Mouse (Mus musculus) erythroid progenitor cell, adult 5-6 weeks (primary cell): ENCODE measurements around the gene Pole3. TPM values are rescaled to one million over a fixed set of nuclear protein-coding genes. Genes with fewer than 3 reads are reported as not detected.

Experiments
- ATAC-seq: replicated peaks from 2 replicates; pipeline ENCODE4 v1.8.0; 2016; ENCODE audit warnings: moderate number of reproducible peaks, mild to moderate bottlenecking, moderate TSS enrichment, inconsistent platforms; ENCODE audit not compliant: poor library complexity, low FRiP score, severe bottlenecking
- total RNA-seq, 2 experiments: library from RNA; stranded (forward) in 1 of 2; stranded (reverse) in 1 of 2; fragments of 150-400 nt in 1 of 2; fragments of 186-747, 209-891 nt in 1 of 2; gene quantifications; 2 replicates each; pipeline versions ENCODE4 v1.2.3 to v1.2.4; 2015 to 2017; ENCODE audit warnings: low replicate concordance in 2 of 2

Gene Pole3
- 45.4 and 74.2 TPM in 2 replicates for total RNA-seq (2015; ENCODE audit: low replicate concordance)
- total RNA-seq (2017; ENCODE audit: low replicate concordance), result 51.3 and 53.0 TPM in 2 replicates

DNA sequence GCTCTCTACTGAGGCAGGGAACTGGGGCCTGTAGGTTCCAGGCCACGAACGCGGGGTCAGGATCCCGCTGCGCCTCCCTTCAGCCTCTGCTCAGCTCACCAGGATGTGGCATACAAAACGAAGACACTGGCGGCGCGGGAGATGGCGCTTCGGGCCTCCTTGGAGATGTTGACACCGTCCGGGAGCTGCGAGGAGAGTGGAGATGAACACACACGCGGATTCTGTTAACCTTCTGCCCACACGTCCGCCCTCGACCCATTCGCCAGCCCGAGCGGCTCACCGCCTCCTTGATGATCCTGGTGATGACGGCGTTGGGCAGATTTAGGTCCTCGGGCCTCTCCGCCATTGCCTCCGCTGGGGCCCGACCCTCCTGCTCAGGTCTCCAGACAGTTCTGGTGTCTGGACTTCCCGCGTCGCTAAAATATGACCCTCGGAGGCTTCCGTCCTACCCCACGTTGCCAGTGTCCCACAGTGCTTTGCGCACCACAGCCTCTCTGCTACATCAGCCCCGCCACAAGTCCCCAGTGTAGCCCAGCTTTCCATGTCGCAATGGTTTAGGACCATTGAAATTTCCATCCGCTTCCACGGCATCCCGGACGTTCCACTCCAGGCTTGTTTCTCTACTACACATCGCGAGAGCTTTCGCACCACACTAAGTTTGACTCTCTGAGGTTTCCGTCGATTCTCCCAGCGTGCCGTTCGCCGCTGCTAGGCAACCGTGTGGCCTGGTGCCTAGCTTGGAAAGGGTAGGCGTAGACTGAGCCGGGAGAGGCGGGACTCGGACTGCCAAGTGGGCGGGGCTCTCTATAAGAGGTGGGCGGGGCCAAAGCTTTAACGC is at the start of gene Pole3, which contains the start of gene 4933430I17Rik:
Gene Pole3, minus strand, starts transcription at position 418 of the 838 bp plus-strand sequence.
Gene 4933430I17Rik, plus strand, starts transcription at position 719 of the 838 bp plus-strand sequence.
- ATAC-seq, result peak; percentile 91

- no peak for ATAC-seq
Observed at GRCm38 (mm10) chr4:62570029-62570428, 45.2 kb upstream of the Pole3 start.

DNA sequence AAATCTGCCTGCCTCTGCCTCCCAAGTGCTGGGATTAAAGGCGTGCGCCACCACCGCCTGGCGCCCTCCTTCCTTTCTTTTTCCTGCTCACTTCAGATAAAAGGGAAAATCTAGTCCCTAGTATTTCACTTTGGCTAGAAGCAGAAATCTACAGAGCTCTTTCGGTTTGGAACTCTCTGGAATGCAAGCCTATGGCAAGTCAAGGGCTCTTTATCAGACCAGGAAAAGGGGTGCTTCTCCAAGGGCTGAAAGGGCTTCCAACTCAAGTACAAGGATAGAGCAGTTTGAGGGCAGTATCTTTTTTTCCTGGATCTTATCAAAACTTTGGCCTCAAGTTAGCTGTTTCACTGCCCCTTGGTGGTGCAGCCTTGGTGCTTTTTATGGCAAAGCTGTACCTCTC is 44.7 kb upstream of the Pole3 start:
- no peak for ATAC-seq

GRCm38 (mm10) chr4:62568359-62568758 is 43.5 kb upstream of the Pole3 start:
- no peak for ATAC-seq

DNA sequence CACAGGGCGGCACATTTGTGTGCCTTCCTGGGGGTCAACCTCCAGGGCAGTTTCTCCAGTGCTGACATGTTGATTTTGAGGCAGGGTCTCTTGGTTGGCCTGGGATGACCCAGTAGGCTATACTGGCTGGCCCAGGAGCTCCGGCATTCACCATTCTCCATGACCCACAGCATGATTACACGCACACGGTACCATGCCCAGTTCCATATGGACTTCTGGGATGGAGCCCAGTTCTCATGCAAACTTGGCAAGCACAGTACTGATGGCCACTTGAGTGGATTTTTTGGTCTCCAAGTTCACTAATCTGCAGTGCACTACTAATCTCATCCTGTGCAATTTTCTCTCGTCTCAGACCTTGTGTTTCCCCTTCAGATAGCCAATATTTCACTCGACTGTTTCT is 42.8 kb upstream of the Pole3 start:
- no peak for ATAC-seq

DNA sequence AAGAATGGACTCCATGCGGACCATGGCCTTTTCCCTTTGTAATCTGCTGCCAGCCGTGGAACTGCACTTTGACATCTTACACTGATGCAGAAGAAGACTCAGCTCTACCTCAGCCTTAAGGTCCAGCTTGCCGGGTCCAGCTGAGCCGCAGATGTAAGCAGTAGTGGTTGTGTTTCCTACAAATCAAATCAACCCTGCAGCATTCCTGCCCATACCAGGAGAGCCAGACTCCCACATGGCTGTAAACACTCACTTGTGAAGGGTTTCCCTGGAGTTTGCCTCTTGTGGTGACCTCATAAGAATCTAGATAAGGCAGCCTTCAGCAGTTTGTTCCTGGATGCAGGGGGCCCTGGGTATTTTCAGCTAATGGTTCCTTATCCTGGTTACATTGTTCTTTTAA is 41.7 kb upstream of the Pole3 start:
- no peak for ATAC-seq

GRCm38 (mm10) chr4:62562006-62562405 is 37.1 kb upstream of the Pole3 start:
- no peak for ATAC-seq

- no peak for ATAC-seq
Observed at GRCm38 (mm10) chr4:62561630-62562001, 36.7 kb upstream of the Pole3 start.

DNA sequence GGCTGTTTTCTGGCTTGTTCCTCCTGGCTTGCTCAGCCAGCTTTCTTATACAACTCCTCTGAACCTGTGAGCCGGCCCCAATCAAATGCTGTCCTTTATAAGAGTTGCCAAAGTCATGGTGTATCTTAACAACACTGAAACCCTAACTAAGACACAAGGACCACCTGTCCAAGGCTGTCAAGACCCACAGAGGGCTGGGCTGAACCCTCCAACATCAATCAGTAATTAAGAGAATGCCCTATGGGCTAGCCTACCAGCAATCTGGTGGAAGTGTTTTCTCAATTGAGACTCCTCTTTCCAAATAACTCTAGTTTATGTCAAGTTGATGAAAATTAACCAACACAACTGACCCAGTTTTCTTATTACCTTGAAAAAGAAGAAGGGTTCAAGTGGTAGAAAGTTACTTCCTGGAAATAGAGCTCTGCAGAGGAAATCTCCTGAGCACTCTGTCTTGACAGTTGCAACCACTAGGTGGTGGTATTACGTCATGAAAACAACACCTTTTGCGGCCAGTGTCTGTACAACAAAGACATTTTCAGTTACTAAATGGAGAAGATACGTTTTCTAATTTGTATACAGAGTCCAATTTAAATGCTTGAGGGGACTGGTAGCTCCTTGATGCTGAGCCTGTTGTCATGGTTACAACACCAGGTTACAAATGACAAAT is 36.2 kb upstream of the Pole3 start:
- ATAC-seq, result peak; percentile 92

- no peak for ATAC-seq
Observed at GRCm38 (mm10) chr4:62559797-62560329, 35.0 kb upstream of the Pole3 start, which contains the start of gene Rgs3. TSS of gene Rgs3 (plus strand) at chr4:62559847.

- no peak for ATAC-seq
Observed at GRCm38 (mm10) chr4:62557436-62557835, 32.6 kb upstream of the Pole3 start.

GRCm38 (mm10) chr4:62551966-62552365 is 27.1 kb upstream of the Pole3 start:
- ATAC-seq, result no peak

DNA sequence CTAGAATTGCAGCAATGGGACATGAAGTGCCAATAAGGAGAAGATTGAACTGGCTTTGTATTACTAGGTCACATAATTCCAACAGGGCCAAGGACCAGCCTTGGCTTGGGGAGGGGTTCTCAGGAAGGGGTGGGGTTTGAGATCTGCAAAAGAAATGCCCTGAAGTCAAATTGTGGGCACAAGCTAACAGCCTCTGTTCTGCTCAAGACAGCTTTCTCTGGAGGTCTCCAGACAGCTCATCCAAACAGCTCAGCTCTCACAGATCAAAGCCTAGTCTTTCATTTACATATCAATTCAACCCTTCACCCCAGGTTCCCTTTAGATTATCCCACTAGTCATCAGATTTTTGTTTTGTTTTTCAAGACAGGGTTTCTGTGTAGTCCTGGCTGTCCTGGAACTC is 19.9 kb upstream of the Pole3 start:
- no peak for ATAC-seq

GRCm38 (mm10) chr4:62543782-62544181 is 18.9 kb upstream of the Pole3 start:
- no peak for ATAC-seq

- ATAC-seq, result no peak
Observed at GRCm38 (mm10) chr4:62541802-62542201, 16.9 kb upstream of the Pole3 start.

DNA sequence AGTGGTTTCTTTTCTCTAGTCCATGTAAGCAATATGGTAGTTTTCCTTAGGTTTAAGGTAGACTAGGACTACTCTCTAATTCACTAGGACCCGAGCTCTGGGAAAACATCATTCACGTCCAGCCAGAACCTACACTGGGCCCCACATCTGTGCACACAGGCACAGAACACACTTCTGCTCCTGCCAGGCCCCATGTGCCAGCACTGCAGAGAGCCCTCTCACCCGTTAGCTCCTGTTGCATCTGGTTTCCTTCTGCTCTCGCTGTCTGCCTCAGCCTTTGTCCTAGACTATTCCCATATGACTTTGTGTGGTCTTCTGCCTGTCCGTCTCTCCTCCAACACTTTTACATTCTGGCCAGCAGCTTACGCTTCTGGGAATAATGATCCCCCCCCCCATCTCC is 8.9 kb upstream of the Pole3 start:
- ATAC-seq, result no peak

- ATAC-seq, result no peak
Observed at GRCm38 (mm10) chr4:62527655-62528054, 2.8 kb upstream of the Pole3 start.

DNA sequence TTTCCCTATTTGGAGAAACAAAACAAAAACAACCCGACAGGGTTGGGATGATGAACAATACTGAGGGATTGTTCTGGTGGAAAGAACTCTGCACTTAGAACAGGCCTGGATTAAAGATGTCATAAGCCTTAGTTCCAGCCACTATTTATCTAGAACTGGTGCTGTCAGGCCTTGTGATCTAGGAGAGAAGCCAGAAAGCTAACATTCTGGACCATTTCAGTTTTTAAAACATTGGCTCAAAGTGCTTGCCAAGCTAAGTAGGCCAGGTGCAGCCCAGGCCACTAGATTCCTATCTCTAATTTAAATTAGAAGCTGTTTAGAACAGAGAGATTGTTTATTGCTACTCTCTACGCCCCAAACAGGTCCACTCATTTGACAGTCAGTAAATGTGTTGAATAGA is 1.4 kb upstream of the Pole3 start:
- no peak for ATAC-seq

DNA sequence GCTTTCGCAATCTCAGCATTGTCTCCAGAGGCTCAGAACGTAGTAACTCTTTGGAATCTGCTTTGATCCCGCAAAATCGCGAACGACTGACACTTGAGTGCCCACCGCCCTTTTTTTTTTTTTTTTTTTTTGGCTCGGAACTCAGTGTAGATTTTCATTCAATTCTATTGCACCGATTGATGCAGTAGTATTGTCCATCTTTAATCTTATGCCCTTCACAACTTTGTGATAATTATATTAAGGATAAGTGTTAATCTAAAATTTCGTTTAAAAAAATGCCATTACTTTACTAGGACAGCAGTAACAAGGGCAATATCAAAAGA is 582 bp upstream of the Pole3 start:
- no peak for ATAC-seq

DNA sequence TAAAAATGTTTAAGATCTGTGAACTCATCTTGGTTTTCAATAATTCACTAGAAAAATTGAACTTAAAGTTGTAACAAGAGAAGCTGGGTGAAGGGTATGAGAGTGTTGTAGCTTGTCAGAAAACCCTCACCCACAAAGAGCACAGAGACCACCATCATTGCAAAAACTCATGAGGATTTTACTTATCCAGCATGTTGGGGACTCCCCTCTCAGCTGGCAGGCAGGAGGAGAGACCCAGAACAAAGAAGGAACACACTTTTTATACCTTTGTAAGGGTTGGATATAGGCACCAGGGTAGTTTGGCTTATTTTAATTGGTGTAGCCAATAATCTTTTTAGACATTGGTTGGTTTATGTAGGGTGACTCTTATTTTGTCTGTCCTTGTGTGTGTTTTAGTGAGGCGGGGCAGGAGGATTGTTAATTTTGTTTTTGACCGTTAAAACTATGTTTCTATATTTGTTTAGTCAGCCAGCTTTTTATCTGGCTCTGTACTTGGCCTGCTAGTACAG is 3.9 kb downstream of the Pole3 start:
- ATAC-seq, result no peak

DNA sequence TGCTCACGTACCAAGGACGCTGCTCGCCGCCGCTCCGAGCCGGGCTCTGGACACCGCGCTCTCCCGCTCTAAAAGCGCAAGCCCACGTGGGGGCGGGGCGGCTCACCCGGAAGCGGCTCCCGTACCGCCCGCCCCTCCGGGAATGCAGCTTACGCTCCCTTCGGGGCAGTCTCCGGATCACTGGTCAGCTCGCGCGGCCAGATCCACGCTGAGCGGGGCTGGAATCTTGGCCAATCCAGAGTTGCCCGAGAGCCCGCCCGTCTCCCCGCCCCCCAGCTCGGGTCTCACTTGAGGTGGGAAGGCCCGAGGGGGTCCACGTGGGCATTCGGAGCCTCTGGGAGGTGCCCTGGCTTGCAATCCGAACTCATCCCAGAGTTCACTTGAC is 5.0 kb downstream of the Pole3 start, which contains the start of gene Alad:
Gene Alad, minus strand, starts transcription at position 70 of the 385 bp plus-strand sequence.
- ATAC-seq, result peak; percentile 50
